Mouse (Mus musculus): Measurements from ENCODE around the gene Efcab11.
A peak's percentile ranks its signal among the peaks of the same experiment; 100 is the strongest.

The Efcab11 gene

GRCm38 (mm10) chr12:99739211-99739610 lies 145.0 kb downstream of the Efcab11 start:
- DNase-seq: no peak

DNA sequence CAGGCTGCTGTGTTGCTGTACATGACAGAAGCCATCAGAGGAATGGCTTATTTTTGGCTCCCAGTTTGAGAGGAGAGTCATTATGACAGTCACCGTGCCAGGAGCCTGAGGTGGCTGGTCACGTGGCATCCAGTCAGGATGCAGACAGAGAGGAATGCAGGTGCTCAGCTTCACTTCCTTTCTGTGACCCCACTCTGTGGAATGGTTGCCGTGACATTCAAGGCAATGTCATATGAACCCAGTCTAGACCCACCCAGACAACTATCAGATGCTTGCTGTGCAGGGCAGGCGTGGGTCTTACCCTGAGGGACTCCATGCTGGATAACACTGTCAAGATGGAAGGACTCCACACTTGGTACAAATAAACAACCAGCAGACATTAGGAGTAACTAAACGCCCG lies 146.0 kb downstream of the Efcab11 start:
- DNase-seq: no peak

DNA sequence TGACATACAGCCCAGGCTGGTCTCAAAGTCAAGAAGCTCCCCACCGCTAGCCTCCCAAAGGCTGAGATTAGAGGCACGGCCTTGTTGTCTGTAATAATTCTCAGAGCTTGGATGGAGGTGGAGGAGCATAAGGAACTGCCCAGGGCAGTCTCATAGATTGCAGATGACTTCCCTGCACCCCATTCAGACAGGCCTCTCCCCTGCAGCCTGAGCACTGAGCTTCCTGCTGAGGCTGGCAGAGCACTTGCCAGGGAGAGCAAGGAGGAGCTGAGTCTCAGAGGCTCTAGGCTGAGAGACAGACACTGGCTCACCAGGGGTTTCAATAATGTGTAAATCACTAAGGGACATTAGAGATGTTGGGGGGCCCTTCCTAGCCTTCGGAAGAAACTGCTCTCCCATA lies 147.3 kb downstream of the Efcab11 start:
- no peak for DNase-seq

DNA sequence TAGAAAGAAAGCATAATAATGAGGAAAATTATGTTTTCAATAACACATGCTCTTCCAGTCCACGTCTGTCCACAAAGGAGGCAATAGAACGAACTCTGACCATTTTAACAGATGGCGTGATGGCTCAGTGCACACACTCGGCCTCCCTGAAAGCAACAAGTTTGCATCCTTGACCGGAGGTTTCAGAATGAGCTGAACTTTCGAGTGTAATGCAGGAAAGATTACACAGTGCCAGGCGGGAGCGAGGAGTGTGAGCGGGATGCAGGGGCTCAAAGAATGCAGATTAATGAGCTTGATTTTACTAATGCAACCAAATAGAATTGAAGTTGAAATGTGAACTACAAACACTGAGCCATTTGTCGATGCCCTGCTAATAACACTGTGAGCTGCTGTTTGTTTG lies 149.1 kb downstream of the Efcab11 start:
- DNase-seq: no peak

DNA sequence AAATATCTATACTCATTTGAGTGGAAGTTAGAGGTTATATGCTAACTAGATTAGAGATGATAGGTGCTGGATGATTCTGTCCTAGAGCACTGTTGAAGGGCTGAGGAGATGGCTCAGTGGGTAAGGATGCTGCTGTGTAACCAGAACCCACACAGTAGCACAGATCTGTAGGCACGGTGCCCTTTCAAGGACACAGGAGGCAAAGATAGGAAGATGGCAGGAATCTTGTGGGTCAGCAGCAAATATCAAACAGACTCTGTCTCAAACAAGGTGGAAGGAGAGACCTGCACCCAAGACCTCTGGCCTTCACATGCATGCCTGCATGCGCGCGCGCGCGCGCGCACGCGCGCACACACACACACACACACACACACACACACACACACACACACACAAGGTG lies 160.0 kb downstream of the Efcab11 start:
- DNase-seq: no peak

DNA sequence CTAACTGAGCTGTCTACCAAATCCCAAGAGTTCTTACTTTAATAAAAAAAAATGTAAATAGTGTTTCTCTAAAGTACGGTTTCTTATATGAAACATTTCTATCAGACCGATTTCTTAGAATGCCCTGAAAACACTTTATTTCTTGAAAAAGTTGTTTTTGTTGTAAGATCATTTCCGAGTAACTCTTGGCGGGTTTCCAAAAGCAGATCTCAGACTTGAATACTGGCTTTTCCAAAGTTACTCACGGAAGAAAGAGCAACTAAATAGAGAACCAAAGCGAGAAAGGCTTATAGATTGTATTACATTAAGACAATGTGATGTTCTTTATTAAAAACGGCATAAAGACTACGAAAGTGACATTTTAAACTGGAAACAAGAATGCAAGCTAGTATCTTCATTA lies 160.4 kb downstream of the Efcab11 start:
- DNase-seq: no peak

DNA sequence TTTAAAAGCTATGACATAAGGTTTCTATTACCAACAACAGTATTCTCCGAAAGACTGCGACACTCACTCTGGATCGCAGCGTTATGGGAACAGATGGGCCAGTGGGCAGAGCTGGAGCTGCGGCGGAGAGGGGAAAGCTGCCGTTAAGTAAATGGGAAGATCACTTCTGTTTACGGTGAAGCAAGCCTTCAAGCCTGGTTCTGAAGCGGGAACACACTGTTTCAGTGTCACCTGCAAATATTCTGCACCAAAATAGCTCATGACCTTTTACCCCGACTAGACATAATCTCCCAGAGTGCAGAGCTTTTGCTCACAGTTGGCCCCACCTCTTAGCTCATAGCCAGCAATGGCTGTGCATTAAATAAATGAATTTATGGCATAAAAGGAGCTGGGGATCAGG lies 162.9 kb downstream of the Efcab11 start:
- no peak for DNase-seq

GRCm38 (mm10) chr12:99719777-99720176 lies 164.5 kb downstream of the Efcab11 start:
- DNase-seq: no peak

DNA sequence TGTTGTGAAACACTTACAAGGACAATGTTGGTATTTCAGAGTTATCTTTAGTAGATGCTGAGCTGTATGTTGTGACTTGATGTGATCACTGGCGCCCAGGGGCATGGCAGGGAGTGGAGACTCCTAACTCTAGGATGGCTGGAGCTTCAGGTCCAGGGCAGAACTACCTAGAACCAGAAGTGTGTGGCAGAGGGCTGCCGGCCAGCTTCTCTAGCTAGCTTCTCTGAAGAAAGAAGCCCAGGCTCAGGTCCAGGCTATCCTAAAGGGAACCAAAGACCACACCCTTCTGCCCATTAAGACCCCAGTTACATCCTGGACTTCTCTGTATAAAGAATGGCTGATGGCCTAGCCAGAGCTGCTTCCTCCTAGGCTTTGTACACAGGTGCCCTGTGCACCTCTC lies 166.1 kb downstream of the Efcab11 start:
- no peak for DNase-seq

DNA sequence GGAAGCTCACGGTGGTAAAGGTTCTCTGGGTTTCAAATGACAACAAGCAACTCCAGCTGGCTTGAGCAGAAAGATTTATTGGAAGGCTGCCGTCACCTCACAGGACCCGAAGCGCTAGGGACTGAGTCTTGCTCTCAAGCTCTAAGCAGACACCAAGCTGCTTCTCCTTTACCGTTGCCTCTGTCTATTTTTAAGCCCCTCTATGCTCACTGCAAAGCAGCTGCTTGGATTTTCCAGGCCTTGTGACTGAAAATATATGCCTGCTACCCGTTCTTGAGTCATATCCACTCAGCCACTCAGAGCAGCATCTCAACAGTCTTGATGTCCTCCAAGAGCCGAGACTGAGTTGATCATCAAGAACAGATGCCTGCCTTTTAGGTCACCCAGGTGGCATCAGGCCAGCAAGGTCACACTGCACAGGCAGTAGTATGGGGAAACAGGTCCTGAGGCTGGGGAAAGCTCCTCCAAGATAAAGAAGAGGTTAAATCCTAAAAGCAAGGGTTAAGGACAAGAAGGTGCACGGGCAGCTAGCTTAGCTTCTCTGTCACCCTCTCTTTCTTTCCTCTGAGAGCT lies 168.1 kb downstream of the Efcab11 start:
- DNase-seq: peak; percentile 30

- no peak for DNase-seq
These were observed 168.9 kb downstream of the Efcab11 start for GRCm38 (mm10) chr12:99715129-99716037.

DNA sequence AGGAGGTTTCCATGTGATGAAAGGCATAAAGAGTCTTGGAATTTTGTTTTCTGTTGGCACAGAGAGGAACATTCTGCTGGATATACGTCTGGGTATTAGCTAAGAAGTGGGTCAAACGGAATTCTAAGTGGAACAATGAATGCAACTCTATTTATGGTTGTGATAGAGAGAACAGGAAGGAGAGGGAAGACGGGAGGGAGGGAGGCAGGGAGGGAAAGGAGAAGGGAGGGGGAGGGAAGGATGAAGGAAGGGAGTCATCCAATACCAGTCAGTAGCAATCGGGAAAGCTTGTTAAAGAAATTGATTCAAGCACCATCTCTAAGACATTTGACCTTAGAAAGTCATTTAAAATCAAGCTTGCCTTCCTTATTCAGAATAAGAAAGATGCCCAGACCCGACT lies 172.0 kb downstream of the Efcab11 start:
- DNase-seq: no peak

GRCm38 (mm10) chr12:99702248-99702647 lies 182.0 kb downstream of the Efcab11 start:
- DNase-seq: peak; percentile 21

GRCm38 (mm10) chr12:99700380-99700779 lies 183.9 kb downstream of the Efcab11 start:
- DNase-seq: no peak

DNA sequence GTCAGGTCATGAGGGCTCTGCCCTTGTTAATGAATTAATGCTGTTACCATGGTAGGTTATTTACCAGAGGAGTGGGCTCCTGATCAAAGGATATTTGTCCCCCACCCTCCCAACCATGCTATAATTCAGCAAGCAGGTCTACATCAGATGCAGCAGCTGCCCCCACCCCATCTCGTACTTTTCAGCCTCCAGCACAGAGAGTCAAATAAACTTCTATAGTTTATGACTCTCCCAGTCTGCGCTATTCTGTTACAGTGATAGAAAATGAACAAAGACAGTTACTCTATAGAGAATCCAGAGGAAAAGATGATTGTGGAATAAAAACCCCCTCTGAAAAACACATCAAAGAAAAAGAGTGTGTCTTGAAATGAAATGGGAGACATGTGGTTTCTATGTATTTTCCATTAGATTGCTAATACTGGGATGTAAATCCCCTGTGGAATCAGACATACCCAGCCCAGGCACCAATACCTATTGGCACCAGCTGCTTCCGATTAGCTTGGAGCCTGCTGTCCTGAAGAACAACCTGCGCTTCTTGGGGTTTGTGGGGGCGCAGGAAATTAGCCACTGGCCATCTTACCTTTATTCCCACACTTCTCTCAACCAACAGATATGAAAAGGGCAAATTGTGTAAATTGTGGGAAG lies 184.7 kb downstream of the Efcab11 start:
- no peak for DNase-seq

DNA sequence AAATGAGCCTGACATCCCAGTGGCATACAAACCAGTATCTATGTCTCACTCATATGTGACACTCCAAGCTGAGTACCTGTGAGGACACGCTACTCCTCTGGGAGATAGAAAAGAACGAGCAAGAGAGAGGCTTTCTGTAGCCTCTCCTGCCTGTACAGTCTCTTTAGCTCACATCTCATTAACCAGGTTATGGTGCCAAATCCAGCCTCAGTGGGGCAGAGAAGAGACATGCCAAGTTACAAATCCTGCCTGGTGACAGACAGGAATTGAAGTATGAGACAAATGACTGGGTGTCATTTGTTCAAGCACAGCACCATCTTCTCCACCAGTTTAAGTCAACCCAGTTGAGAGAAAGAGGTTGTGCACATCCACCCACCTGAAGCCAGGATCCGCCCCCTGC lies 190.2 kb downstream of the Efcab11 start:
- DNase-seq: no peak

- peak; percentile 46 for DNase-seq
These were observed 197.7 kb downstream of the Efcab11 start for GRCm38 (mm10) chr12:99686418-99686992.

DNA sequence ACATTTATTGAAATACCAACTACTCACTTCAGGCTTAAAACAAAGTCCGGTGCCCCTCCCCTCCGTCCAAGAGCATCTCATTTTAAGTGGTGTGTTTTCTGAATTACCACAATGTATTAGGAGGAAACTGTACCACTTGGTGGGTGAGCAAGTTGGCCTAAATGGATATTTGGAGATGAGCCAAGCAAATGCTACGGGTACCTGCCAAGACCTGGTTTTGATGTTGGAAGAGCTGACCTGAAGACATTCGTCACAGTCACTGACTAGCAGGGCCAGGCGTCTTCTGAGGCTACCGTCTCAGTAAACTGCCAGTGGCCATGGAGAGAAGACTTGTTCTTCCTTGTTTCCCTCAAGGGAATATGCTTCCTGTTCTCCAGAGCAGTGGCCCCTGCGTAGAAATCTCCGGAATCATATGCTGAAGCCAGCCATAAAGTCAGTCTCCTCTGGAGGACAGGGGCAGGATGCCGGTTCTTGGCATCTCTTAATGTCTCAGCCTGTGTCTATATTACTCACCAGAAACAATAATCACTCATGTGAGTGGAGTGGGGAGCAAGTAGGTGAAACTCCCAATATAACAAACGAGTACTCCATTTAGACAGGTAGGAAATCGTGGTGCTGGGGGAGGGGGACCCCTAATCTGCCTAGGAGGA lies 198.7 kb downstream of the Efcab11 start:
- peak; percentile 48 for DNase-seq

- DNase-seq: no peak
These were observed 202.6 kb downstream of the Efcab11 start for GRCm38 (mm10) chr12:99681681-99682080.

GRCm38 (mm10) chr12:99671866-99672191 lies 212.4 kb downstream of the Efcab11 start:
- DNase-seq: peak; percentile 13

DNA sequence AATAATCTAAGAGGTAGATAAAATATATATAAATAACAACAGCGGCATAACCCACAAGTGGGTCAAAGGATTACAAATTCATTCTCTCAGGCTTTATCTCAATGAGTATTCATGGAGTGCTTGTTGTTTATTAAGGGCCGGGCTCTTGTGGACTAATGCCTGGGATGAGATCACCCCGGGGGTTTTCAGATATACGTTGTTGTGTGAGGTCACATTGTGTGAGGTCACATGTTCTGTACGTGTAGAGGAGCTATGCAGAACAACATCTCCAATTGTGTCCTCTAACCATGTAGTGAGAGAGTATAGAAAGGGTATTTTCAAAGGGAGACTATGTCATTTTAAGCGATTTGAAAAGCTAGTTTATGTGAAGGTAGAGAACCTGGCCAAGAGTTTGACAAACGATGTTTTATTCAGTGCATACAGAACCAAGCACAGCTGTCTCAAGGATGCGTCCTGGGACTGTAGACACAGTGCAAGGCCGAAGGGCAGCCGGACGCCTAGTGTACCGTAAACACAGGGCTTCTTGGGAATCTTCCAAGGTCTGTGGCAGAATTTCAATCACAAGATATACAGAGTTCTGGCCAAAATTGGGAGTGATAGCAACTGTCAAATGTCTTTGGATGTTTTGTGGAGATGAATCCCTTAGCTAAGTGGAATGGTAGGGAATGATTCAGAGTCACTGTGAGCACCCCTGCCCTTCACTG lies 212.9 kb downstream of the Efcab11 start:
- DNase-seq: peak; percentile 28

DNA sequence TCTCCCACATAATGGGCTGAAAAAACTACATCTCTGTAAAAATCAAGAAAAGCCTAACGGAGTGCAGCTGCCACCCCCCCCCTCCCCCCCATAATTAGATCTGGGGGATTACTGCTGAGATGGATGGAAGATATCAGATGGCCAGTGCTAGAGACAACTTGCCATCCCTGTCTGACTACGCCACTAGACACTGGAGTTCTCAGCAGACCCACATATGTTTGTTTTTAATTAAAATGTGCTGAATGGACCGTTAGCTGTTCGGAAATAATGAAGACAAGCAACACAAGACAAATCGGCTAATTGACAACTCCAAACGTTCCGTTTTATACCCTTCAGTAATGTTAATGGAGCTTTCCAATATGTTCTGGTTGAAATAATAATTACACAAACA lies 213.5 kb downstream of the Efcab11 start:
- no peak for DNase-seq

Data from cerebellum, adult 9-10 months (tissue).